Mouse (Mus musculus): ENCODE data around the gene Tmem82.

- TF ChIP-seq CTCF (IDR thresholded peaks at IDR 0.05; ENCODE audit: borderline replicate concordance, control insufficient read depth, extremely low read depth, insufficient read depth, low read length, poor library complexity) (peak; percentile 87; the same call in 1 of the 2 replicates), POLR2A (IDR thresholded peaks at IDR 0.05; ENCODE audit: control insufficient read depth, extremely low read depth, insufficient read depth, low read length, poor library complexity) (no peak)
These were observed 1.1 kb downstream of the Tmem82 start for GRCm38 (mm10) chr4:141617299-141617698.

Data from thymus, adult 2 months (tissue).